Mouse (Mus musculus) small intestine, adult 2 months (tissue): Measurements from ENCODE around the gene Trex2.

Experiments
- CTCF ChIP-seq: fragments of 200-500 bp; IDR thresholded peaks from 2 replicates; pipeline ENCODE4 v1.5.1; 2012; ENCODE audit warnings: low read depth, mild to moderate bottlenecking, control low read depth, inconsistent platforms, low read length, moderate library complexity, mixed read lengths; ENCODE audit not compliant: insufficient replicate concordance, insufficient read length; ENCODE audit errors: extremely low read depth
- POLR2A ChIP-seq: fragments of 200-500 bp; IDR thresholded peaks from 2 replicates; pipeline ENCODE4 v1.6.1; 2012; ENCODE audit warnings: low read depth, mild to moderate bottlenecking, control low read depth, inconsistent platforms, low read length, moderate library complexity

- TF ChIP-seq CTCF (no peak), POLR2A (no peak)
Measured at GRCm38 (mm10) chrX:73467446-73468241, 32.5 kb upstream of the Trex2 start.
